Mouse (Mus musculus) CH12.LX (cell line): ENCODE measurements around the gene Pknox2.
A peak's percentile ranks its signal among the peaks of the same experiment; 100 is the strongest.

Source experiments
- BHLHE40 ChIP-seq: IDR thresholded peaks from 2 replicates; pipeline ENCODE4 v1.6.1; 2011; ENCODE audit warnings: mild to moderate bottlenecking, low read depth, low read length, improper control_type of control experiment
- CHD2 ChIP-seq: IDR thresholded peaks from 2 replicates; pipeline ENCODE4 v1.6.1; 2011; ENCODE audit warnings: low read length, improper control_type of control experiment
- CTCF ChIP-seq, 2 experiments: IDR thresholded peaks in 1 of 2; conservative IDR thresholded peaks in 1 of 2; 2 replicates each; pipeline ENCODE4 v1.5.1; 2011 to 2012; ENCODE audit warnings: low read depth in 2 of 2, low read length in 2 of 2, improper control_type of control experiment in 1 of 2, inconsistent platforms in 1 of 2, mild to moderate bottlenecking in 1 of 2, moderate library complexity in 1 of 2
- MAZ ChIP-seq: IDR thresholded peaks from 2 replicates; pipeline ENCODE4 v1.6.1; 2012; ENCODE audit warnings: low read depth, mild to moderate bottlenecking, inconsistent platforms, low read length, improper control_type of control experiment, moderate library complexity
- MXI1 ChIP-seq: IDR thresholded peaks from 2 replicates; pipeline ENCODE4 v1.6.1; 2011; ENCODE audit warnings: mild to moderate bottlenecking, low read depth, low read length, improper control_type of control experiment
- USF1 ChIP-seq: IDR thresholded peaks from 2 replicates; pipeline ENCODE4 v1.6.1; 2014; ENCODE audit warnings: low read depth, mild to moderate bottlenecking, inconsistent platforms, low read length, improper control_type of control experiment
- USF2 ChIP-seq: conservative IDR thresholded peaks from 2 replicates; pipeline ENCODE4 v1.6.1; 2011; ENCODE audit warnings: low read depth, low read length, improper control_type of control experiment

DNA sequence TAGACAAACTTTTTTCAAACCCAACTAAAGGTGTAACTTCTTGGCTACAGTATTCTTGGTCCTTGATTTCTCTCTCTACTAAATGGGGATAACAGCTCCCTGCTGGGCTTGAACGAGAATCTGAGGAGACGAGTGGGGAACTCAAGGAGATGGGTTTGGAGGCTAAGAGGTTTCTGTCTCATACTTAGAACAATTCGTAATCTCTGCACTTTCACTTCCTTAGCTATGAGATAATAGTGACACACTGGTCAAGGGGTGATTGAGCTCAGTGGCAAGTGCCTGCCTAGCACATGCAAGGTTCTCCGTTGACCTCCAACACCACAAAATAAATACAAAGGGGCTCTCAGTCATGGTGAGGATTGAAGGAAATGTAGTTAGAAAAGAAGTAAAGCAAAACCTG is 215.6 kb downstream of the Pknox2 start:
- no peak for TF ChIP-seq CTCF (conservative IDR thresholded peaks at IDR 0.05 in 1 of 2, IDR thresholded peaks at IDR 0.05 in 1 of 2; ENCODE audit: low read depth in 2 of 2, low read length in 2 of 2)
- no peak for TF ChIP-seq USF2
- TF ChIP-seq CHD2 = no peak
- peak; percentile 32; the same call in 1 of the 2 replicates for TF ChIP-seq BHLHE40
- no peak for TF ChIP-seq MAZ
- no peak for TF ChIP-seq USF1
- no peak for TF ChIP-seq MXI1
